Mouse (Mus musculus) kidney, postnatal 36 days (tissue): ENCODE data around the gene Rpap2.

ENCODE experiments used
- DNase-seq, 2 experiments: peaks; one replicate each; pipeline ENCODE4 v3.0.0; 2021 to 2022; ENCODE audit warnings: mixed read lengths in 2 of 2

The Rpap2 gene

DNA sequence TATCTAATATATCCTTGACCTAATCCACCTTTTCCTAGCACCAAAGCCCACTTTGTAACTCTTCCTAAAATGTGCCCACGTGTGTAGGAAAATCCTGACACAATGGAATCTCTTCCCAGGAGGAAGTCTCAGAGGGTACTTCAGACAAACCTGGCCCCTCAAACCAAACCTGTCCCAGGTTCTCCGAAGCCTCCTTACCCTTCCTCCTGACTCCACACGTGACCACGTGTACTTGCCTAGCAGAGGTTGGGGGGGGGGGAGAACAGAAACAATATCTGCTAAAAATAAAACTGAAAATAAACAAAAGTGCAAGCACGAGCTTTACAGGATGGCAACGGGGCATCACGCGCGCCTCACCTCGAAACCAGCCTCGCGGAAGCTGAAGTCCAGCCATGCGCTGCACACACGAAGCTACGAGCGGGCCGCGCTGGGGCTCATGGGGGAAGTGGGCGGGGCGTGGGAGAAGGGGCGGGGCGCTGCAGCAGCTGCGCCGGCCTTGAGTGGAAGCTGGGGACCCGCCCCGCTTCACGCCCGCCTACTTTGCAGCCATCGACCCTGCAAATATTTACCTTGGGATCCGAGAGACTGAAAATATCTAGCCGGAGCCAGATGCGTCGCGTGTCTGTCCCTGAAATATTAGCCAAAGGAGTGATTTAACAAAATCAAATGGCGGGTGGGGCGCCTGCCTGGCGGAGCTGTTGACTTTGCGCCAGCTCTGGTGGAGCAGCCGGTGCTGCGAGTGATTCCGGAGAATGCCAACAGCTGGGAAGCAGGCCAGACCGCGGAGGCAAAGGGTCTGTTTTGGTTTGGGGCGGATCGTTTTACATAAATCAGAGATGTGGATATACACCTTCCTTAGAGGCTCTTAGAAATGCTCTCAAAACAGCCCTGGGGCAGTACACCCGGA is 90.7 kb downstream of the Rpap2 start:
- DNase-seq, result peak; percentile 52 to 75

GRCm38 (mm10) chr5:107688499-107688866 is 91.3 kb downstream of the Rpap2 start:
- peak; percentile 12 to 29 for DNase-seq

GRCm38 (mm10) chr5:107695019-107695418 is 97.8 kb downstream of the Rpap2 start:
- no peak for DNase-seq

GRCm38 (mm10) chr5:107698888-107699287 is 101.7 kb downstream of the Rpap2 start:
- no peak for DNase-seq

DNA sequence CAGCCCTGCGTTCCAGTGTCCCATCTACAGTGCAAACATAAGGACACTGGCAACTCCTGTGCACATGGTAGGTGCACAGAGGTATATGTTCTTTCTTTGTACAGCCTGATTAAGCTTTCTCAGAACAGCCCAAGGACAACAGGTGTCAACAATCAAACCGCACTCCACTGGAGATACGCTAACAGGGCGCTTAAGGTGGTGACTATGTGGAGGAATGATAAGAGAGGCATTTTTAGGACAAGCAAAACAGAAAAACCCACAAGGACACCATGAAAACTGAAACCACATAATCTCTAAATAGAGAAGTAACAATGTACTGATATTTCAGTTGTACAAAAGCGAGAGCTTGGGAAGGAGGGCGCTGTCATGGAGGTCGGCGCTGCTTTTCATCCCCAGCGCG is 103.7 kb downstream of the Rpap2 start:
- no peak for DNase-seq

DNA sequence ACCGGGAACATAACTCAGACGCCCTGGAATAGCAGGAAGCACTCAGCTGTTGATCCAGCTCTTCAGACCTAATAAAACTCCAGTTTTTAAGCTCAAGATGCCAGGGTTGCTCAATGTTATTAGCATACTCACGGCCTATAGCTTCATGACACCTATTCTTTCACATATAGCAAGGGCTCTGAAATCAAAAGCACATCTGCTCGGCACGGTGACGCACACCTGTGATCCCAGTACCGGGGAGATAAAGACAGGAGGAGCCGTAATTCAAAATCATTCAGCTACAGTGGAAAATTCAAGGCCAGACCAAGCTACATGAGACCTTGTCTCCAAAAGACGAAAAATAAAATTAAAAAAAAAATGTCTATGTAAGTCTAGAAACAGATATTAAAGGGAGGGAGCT is 104.5 kb downstream of the Rpap2 start:
- no peak for DNase-seq

DNA sequence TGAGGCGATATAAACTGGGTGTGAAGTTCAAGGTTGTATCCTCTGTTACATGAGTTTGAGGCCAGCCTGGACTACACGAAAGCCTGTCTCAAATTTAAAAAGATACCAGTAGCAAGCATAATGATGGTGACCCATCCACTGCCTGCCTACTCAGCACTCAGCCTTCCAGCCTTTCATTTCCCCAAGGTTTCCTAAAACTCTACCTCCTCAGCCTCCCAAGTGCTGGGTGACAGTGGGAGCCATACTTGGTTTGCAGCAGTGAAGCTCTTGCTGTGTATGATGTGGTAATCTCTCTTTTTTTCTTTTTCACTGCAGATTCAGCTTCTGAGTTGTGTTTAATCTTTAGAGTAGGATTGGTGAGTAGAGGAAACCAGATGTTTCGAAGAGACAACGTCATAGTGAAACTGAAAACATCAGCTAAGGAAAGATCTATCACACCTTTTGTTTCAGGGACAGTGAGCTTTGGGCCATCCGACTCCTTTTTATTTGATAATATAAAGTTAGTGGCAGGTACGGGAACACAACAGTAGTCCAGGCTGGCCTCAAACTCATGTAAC is 106.1 kb downstream of the Rpap2 start:
- no peak for DNase-seq

DNA sequence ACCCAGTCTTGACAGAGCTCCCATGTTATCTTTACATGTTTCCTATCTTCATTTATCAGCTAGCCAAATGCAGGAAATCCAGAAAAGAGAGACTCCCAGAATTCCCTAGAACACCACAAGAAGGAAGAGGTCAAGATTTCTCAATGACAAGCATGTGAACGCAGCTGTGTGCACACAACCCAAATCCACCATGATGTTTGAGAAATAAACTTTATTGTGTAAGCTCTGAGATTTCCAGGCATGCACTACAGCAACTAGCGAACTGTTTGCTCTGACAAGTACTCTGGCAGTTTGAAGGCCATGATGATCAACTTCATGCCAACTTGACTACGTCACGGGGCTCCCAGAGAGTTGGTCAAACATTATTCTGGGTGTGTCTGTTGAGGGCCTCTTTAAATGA is 108.6 kb downstream of the Rpap2 start:
- DNase-seq, result no peak

- DNase-seq, result no peak
Observed at GRCm38 (mm10) chr5:107706262-107706661, 109.1 kb downstream of the Rpap2 start.

DNA sequence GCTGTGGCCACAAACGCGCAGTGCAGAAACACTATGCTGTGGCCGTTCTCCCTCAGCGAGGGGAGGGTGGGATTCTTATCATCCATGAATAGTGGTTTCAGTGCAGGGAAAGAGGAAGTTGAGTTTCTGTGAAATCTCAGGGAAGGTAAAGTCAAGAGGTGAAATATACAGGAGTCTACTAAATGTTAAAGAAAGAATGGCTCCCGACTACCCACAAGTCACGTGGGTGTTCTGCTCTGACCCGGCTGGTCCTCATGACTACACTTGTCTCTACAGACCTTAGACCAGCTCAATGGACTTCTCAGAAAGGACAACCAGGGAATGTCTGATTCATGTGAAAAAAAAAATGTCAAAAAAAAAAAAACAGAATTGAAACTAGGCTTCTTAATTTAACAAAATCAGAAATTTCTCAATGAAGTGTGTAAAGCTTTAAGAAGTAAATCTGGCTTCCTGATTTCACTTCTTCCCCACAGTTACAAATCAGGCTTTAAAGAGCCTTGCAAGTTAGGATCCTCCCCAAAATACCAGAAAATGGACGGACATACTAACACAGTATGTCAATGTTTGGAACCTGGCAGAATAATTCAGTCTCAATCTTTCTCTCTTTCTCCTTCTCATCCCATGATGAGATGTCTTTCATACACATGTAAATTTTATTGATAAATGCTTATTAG is 111.1 kb downstream of the Rpap2 start:
- DNase-seq, result no peak
